Mouse (Mus musculus): Measurements from ENCODE around the gene Amdhd2.

- no peak for TF ChIP-seq CTCF (IDR thresholded peaks at IDR 0.05; ENCODE audit: borderline replicate concordance, insufficient read depth, low read length)
- no peak for TF ChIP-seq POLR2A (IDR thresholded peaks at IDR 0.05; ENCODE audit: low read depth, low read length)
Observed at GRCm38 (mm10) chr17:24171738-24172137, 8.2 kb upstream of the Amdhd2 start.
